Mouse (Mus musculus): ENCODE results near the gene Gm21874. TPM values are rescaled to one million over a fixed set of nuclear protein-coding genes. Genes with fewer than 3 reads are reported as not detected.
"Not testable (repeated sequence)": the region's sequence is repeated elsewhere in the genome, so short reads cannot be mapped to it uniquely, and the experiment has no call there.

Gm21874 gene
- not detected in 2 replicates for total RNA-seq (2021)
- long read RNA-seq: 0 reads

- not testable (repeated sequence) for DNase-seq
These were observed at the start of gene Gm21874 for GRCm38 (mm10) chrY:9416048-9416447. Gm21874 (minus strand) TSS chrY:9416148.

Other genes with a start within 250 kb of the Gm21874 start
- not detected in 2 replicates for gene Gm21721, start 214.0 kb downstream of the Gm21874 start, total RNA-seq (2021)
- not detected in 2 replicates for gene Gm21812, start 69.0 kb downstream of the Gm21874 start, total RNA-seq (2021)

All from adrenal gland, postnatal 25 days (tissue).